Mouse (Mus musculus) ES-Bruce4 (cell line): ENCODE data around the gene Kctd2. TPM values are rescaled to one million over a fixed set of nuclear protein-coding genes. Genes with fewer than 3 reads are reported as not detected.

Experiments used
- H3K27ac ChIP-seq: 2 replicates; pipeline ENCODE4 v1.5.1; 2012; ENCODE audit warnings: low read length, inconsistent platforms; ENCODE audit not compliant: insufficient read depth
- H3K27me3 ChIP-seq: 2 replicates; pipeline ENCODE4 v1.6.1; 2012; ENCODE audit warnings: mild to moderate bottlenecking, low read length, inconsistent platforms; ENCODE audit not compliant: control insufficient read depth, poor library complexity, insufficient read depth, severe bottlenecking
- H3K36me3 ChIP-seq: 2 replicates; pipeline ENCODE4 v1.6.1; 2012; ENCODE audit warnings: inconsistent platforms, mild to moderate bottlenecking, low read length, moderate library complexity; ENCODE audit not compliant: control insufficient read depth, poor library complexity, insufficient read depth, severe bottlenecking
- H3K4me1 ChIP-seq: one replicate; pipeline ENCODE4 v1.8.1; 2011; ENCODE audit warnings: low read length; ENCODE audit not compliant: control insufficient read depth, insufficient read depth
- H3K4me3 ChIP-seq: 2 replicates; pipeline ENCODE4 v1.5.1; 2011; ENCODE audit warnings: low read depth, mild to moderate bottlenecking, low read length
- H3K9ac ChIP-seq: 2 replicates; pipeline ENCODE4 v1.6.1; 2012; ENCODE audit warnings: low read depth, mild to moderate bottlenecking, inconsistent platforms; ENCODE audit not compliant: poor library complexity, severe bottlenecking
- H3K9me3 ChIP-seq: replicated peaks from 2 replicates; pipeline ENCODE4 v1.6.1; 2012; ENCODE audit warnings: mild to moderate bottlenecking, low read length, inconsistent platforms; ENCODE audit not compliant: control insufficient read depth, poor library complexity, insufficient read depth, severe bottlenecking
- CTCF ChIP-seq: IDR thresholded peaks from one replicate; pipeline ENCODE4 v1.8.1; 2011; ENCODE audit warnings: low read depth, low read length
- EP300 ChIP-seq: IDR thresholded peaks from 2 replicates; pipeline ENCODE4 v1.6.1; 2011; ENCODE audit warnings: low read depth, low read length; ENCODE audit not compliant: insufficient read depth
- POLR2A ChIP-seq: IDR thresholded peaks from one replicate; pipeline ENCODE4 v1.8.1; 2011; ENCODE audit warnings: low read length; ENCODE audit not compliant: insufficient read depth
- polyA plus RNA-seq: library from polyadenylated mRNA; stranded (reverse); fragments of >200 nt; gene quantifications from 2 replicates; pipeline ENCODE4 v1.2.4, GENCODE M21; 2011; ENCODE audit warnings: low read depth; ENCODE audit not compliant: missing spikeins, insufficient read depth, insufficient read length

Gene Kctd2
- polyA plus RNA-seq, 1 experiment: 26.4 TPM

DNA sequence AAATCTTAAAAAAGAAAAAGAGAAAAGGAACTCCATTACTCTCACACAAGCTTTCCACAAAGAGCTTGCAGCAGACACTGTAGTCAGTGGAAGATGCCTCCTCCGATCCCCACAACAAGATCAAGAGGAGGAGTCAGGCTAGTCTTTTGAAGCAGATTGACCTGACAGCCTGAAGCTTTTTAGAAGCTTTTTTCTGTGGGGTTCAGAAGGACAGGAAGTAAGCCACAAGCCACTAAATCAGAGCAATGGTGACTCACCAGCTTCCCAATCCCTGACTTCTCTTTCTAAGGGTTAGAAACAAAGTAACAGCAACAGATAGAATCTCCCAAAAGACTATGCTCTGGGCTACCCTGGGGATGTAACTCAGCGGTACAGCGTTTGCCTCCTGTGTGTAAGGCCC lies 19.4 kb downstream of the Kctd2 start:
- Histone ChIP-seq H3K9ac (no peak overlapping the region), H3K4me1 (no peaks in the 10 kb centered on the region), H3K27ac (no peak overlapping the region), H3K9me3 (peaks cover 2% of the 10 kb centered on the region; the same call in 1 of the 2 replicates), H3K4me3 (no peak overlapping the region), H3K27me3 (no peaks in the 10 kb centered on the region), H3K36me3 (no peaks in the 10 kb centered on the region)
- no peak for TF ChIP-seq CTCF
- no peak for TF ChIP-seq POLR2A
- TF ChIP-seq EP300: no peak

DNA sequence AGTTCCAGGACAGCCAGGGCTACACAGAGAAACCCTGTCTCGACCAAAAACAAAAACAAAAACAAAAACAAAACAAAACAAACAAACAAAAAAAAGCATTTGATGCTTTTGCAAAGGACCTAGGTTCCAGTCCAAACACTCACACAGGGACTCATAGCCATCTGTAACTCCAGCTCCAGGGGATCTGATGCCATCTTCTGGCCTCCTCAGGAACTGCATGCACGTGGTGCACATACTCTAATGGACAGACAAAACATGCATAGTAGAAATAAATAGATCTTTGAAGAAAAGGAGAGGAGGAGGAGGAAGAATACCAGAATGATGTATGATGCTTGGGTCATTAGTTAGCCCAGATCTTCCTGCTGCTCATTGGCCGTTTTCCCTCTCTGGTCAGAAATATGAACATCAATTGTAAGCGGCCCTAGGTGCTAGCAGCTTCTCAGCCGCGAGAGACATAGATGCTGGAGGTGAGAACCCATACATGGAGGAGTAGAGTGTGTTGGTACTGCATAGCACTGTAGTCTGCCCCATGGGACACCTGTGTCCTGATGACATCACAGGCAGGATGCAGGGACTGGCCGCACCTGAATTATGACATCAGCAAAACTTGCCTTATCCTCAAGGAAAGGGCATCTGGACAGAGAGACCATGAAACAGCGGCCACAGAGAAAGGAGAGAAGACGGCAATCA lies 20.1 kb downstream of the Kctd2 start, which contains the start of gene Trim80:
TSS of gene Trim80 (plus strand) at position 640 of the 690 bp plus-strand sequence.
- H3K4me1 ChIP-seq: no peaks in the 10 kb centered on the region
- no peak within 1 kb of the TSS for H3K9ac ChIP-seq
- no peak within 1 kb of the TSS for H3K4me3 ChIP-seq
- H3K27ac ChIP-seq: no peak within 1 kb of the TSS
- peaks cover 2% of the 10 kb centered on the region; the same call in 1 of the 2 replicates for H3K9me3 ChIP-seq
- H3K27me3 ChIP-seq: no peaks in the 10 kb centered on the region
- TF ChIP-seq POLR2A (no peak), CTCF (peak; percentile 10)
- no peaks in the 10 kb centered on the region for H3K36me3 ChIP-seq

DNA sequence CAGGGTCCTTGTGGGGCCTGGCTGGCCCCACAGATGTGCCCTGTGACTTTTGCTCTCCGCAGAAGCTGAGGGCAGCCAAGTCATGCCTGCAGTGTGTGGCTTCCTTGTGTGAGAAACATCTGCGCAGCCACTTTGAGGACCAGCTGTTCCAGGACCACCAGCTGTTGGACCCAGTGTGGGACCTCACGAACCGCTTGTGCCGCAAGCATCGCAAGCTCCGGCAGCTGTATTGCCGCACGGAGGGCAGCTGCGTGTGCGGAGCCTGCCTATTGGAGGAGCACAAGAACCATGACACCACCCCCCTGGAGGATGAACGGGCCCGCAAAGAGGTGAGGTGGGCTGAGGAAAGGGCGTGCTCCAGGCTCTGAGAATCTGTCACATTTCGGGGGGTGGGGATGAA lies 21.5 kb downstream of the Kctd2 start:
- H3K9ac ChIP-seq: no peak overlapping the region
- H3K4me3 ChIP-seq: no peak overlapping the region
- no peaks in the 10 kb centered on the region for H3K4me1 ChIP-seq
- no peaks in the 10 kb centered on the region for H3K36me3 ChIP-seq
- no peaks in the 10 kb centered on the region for H3K27me3 ChIP-seq
- no peak overlapping the region for H3K27ac ChIP-seq
- TF ChIP-seq CTCF (no peak), EP300 (no peak), POLR2A (no peak)
- H3K9me3 ChIP-seq: peaks cover 2% of the 10 kb centered on the region; the same call in 1 of the 2 replicates

DNA sequence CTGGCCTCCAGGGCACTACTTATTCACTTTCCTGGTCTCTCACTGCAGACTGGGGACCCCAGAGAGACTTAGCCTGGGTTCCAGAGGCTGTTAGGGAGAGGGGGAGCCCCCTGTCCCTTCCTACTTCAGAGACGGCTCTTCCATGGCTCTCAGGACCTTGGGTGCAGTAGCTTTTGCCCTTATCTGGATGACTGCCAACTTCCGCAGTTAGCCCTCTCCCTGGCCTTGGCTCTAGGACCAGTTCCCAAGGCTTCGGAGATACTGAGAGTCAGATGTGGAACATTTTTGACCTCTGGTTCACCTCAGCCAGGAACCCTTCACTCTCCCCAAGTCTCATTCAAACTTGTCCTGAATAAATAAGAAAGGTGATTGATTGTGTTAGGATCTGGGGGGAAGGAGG lies 27.0 kb downstream of the Kctd2 start:
- Histone ChIP-seq H3K36me3 (no peaks in the 10 kb centered on the region), H3K9me3 (no peaks in the 10 kb centered on the region; the same call in 1 of the 2 replicates), H3K4me3 (no peak overlapping the region), H3K9ac (no peak overlapping the region), H3K4me1 (no peaks in the 10 kb centered on the region), H3K27ac (no peak overlapping the region), H3K27me3 (no peaks in the 10 kb centered on the region)
- TF ChIP-seq CTCF: no peak
- TF ChIP-seq EP300: no peak
- TF ChIP-seq POLR2A: no peak

DNA sequence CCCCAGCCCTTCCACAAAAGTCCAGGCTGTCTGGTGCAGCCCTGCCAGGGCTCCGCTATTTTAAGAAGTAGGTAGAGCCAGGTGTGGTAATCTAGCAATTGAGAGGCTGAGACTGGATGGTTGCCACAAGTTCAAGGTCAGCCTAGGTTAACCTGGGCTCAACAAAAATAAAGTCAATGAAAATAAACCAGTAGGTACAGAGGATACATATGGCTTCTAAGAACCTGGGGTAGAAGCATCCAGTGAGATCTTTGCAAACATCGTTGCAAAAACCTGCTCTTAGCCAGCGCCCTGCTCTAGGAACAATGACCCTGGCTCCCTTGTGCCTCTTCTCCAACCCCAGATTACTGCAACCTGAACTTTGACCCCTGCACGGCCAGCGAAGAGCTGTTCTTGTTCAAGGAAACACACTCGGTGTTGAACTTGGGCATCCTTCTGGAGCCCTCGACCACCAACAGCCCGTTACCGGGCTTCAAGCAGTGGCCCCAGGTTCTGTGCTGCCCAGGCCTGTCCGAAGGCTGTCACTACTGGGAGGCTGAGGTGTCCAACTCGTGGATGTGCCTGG lies 27.5 kb downstream of the Kctd2 start:
- Histone ChIP-seq H3K4me3 (peak overlapping the region; percentile 47), H3K36me3 (no peaks in the 10 kb centered on the region), H3K27me3 (no peaks in the 10 kb centered on the region), H3K9ac (peak overlapping the region; percentile 9; the same call in 1 of the 2 replicates), H3K9me3 (no peaks in the 10 kb centered on the region; the same call in 1 of the 2 replicates), H3K27ac (no peak overlapping the region), H3K4me1 (no peaks in the 10 kb centered on the region)
- TF ChIP-seq POLR2A: no peak

DNA sequence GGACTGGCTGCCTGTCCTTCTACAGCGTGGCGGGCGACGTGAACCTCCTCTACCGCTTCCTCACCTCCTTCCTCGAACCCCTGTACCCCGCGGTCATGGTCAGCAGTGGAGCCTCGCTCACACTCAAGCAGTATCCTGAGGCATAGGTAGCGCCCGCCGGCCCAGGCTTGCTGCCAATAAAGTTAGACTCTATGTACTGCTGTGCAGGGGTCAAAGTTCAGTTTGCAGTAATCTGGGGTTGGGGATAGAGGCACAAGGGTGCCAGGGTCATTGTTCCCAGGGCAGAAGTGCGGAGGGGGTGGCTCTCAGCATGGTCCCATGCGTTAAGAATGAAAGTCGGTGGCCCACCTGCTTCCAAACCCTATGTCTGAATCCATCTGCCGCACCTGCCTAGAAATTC lies 28.1 kb downstream of the Kctd2 start:
- no peak overlapping the region for H3K27ac ChIP-seq
- peak overlapping the region; percentile 47 for H3K4me3 ChIP-seq
- H3K9ac ChIP-seq: peak overlapping the region; percentile 9; the same call in 1 of the 2 replicates
- TF ChIP-seq EP300: no peak
- no peak for TF ChIP-seq CTCF
- TF ChIP-seq POLR2A: no peak
- H3K36me3 ChIP-seq: no peaks in the 10 kb centered on the region
- H3K9me3 ChIP-seq: no peaks in the 10 kb centered on the region
- no peaks in the 10 kb centered on the region for H3K4me1 ChIP-seq
- H3K27me3 ChIP-seq: no peaks in the 10 kb centered on the region
